Mouse (Mus musculus) colon, adult 2 months (tissue): ENCODE data around the gene Tmem184c. TPM values are rescaled to one million over a fixed set of nuclear protein-coding genes. Genes with fewer than 3 reads are reported as not detected.

Experiments used
- polyA plus RNA-seq: library from polyadenylated mRNA; depleted of rRNA; stranded (reverse); fragments of >200 nt; gene quantifications from 2 replicates; pipeline ENCODE4 v1.2.3, GENCODE M21; 2012; rRNA removed

Tmem184c gene
- polyA plus RNA-seq = 2.0 and 2.5 TPM in 2 replicates

DNA sequence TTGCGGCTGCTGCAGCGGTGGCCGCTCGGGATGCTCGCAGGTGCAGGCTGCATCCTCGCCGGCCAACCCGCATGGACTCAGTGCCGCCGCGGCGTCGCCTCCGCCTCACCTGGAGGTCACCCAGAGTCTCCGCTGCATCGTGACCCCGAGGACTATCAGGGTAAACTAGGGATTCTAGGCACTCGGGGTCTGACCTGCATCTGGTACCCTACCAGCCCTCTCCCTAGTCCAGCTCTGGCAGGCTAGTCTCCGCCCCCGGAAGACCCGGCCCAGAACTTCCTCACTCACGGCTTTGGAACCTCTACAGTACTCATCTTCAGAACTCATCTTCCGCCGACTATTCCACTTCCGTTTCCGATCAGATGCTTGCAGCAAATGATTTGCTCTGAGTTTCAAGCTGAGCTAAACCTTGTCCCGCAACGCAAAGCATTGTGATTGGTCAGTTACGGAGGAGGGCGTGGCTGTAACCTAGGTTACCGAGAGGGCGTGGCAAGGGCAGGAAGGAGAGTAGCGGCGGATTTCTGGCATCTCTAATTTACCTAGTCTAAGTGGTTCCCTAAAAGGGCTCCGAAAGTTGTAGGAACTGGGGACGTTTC lies at the start of gene Tmem184c:
Gene Tmem184c (minus strand): TSS at position 325 of the 596 bp plus-strand sequence.

DNA sequence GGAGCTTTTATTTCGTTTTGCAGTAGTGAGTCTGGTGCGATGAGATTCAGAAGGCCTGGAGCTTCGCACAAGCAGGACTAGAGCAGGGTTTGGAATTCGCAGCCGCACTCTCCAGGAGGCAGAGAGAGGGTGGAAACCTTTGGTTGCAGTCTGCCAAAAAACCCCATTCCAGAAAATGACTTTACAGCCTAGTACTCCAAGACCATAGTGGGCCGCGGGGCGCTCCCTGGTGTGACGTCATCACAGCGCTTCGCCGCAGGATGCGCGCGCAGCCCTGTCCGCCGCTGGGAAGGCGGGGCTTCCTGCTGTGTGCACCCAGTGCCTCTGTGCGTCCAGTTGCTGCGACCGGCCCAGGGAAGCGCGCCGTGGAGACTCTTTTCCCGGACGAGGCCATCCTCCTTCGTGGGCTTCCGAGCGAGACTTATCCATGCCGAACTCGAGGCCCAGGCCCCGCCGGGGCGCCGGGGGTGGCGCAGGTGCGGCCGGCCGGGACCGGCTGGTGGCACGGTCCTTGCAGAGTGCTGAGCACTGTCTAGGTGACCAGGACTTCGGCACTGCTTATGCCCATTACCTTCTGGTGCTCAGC lies 61.3 kb downstream of the Tmem184c start, which contains the start of gene Prmt9:
Gene Prmt9 (plus strand): TSS at position 277 of the 586 bp plus-strand sequence.

Other genes with a start within 250 kb of the Tmem184c start
- 7.0 and 7.3 TPM in 2 replicates for gene Arhgap10, start 92.7 kb downstream of the Tmem184c start, polyA plus RNA-seq
- gene Prmt9, start 61.3 kb downstream of the Tmem184c start, polyA plus RNA-seq = 4.2 and 6.0 TPM in 2 replicates
- 6.2 and 6.5 TPM in 2 replicates for gene Ednra, start 113.8 kb upstream of the Tmem184c start, polyA plus RNA-seq